Mouse (Mus musculus): ENCODE measurements at regions not wholly inside any gene's neighbourhood (a gene's known extent, or its start where the extent isn't known, plus 50 kb on each side); places are given as distances from the start of the nearest gene placed in this dataset.

DNA sequence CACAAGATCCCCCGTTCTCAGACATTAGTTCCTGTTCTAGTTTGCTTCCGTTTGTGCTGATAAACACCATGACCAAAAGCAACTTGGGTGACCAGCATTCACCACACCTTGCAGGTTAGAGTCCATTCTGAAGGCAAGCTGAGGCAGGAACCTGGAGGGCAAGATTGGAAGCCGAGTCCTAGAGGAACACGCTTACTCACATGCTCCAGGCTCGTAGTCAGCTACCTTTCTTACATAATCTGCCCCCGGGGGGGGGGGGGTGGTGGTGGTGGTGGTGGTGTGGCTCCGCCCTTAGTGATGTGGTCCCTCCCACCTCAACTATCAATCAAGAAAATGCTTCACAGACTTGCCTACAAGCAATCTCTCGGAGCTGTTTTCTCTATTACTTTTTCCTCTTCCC, 142.1 kb upstream of the Elac2 start:
- TF ChIP-seq CTCF (IDR thresholded peaks at IDR 0.05; ENCODE audit: control insufficient read depth, insufficient read depth, insufficient read length) = no peak
- no peak for TF ChIP-seq MAX (IDR thresholded peaks at IDR 0.05)

All from C2C12 (cell line).